Mouse (Mus musculus) retina, postnatal 1 day (tissue): ENCODE data around the gene Calr4.

Source experiments
- DNase-seq: peaks from one replicate; pipeline ENCODE4 v3.0.0-alpha.2; 2012

Calr4 gene

GRCm38 (mm10) chr4:109234185-109234584 lies at the start of gene Calr4:
Calr4 (plus strand) TSS chr4:109234485.
- DNase-seq, result no peak

- no peak for DNase-seq
These were observed 48.5 kb upstream of the Calr4 start for GRCm38 (mm10) chr4:109185616-109186405.

GRCm38 (mm10) chr4:109191598-109191997 lies 42.7 kb upstream of the Calr4 start:
- DNase-seq, result no peak

- no peak for DNase-seq
These were observed 40.4 kb upstream of the Calr4 start for GRCm38 (mm10) chr4:109193886-109194285.

GRCm38 (mm10) chr4:109195900-109196629 lies 38.2 kb upstream of the Calr4 start:
- no peak for DNase-seq

GRCm38 (mm10) chr4:109199069-109199468 lies 35.2 kb upstream of the Calr4 start:
- no peak for DNase-seq

GRCm38 (mm10) chr4:109201582-109202424 lies 32.5 kb upstream of the Calr4 start, which contains the start of gene Osbpl9:
Osbpl9 (minus strand) TSS chr4:109202272.
- DNase-seq, result peak; percentile 98

- DNase-seq, result no peak
These were observed 30.4 kb upstream of the Calr4 start for GRCm38 (mm10) chr4:109203931-109204330.

GRCm38 (mm10) chr4:109204416-109204815 lies 29.9 kb upstream of the Calr4 start:
- no peak for DNase-seq

- no peak for DNase-seq
These were observed 26.8 kb upstream of the Calr4 start for GRCm38 (mm10) chr4:109207524-109207923.

GRCm38 (mm10) chr4:109210253-109210652 lies 24.0 kb upstream of the Calr4 start:
- DNase-seq, result no peak

GRCm38 (mm10) chr4:109210881-109211280 lies 23.4 kb upstream of the Calr4 start:
- no peak for DNase-seq

GRCm38 (mm10) chr4:109213986-109214385 lies 20.3 kb upstream of the Calr4 start:
- no peak for DNase-seq

- DNase-seq, result no peak
These were observed 16.3 kb upstream of the Calr4 start for GRCm38 (mm10) chr4:109218008-109218407.

- no peak for DNase-seq
These were observed 13.8 kb upstream of the Calr4 start for GRCm38 (mm10) chr4:109220441-109220940.

- DNase-seq, result no peak
These were observed 12.3 kb upstream of the Calr4 start for GRCm38 (mm10) chr4:109222001-109222400.

- peak; percentile 88 for DNase-seq
These were observed 9.3 kb upstream of the Calr4 start for GRCm38 (mm10) chr4:109224762-109225552.

GRCm38 (mm10) chr4:109225606-109226005 lies 8.7 kb upstream of the Calr4 start:
- no peak for DNase-seq

- no peak for DNase-seq
These were observed 8.2 kb upstream of the Calr4 start for GRCm38 (mm10) chr4:109226071-109226470.

GRCm38 (mm10) chr4:109229766-109230279 lies 4.5 kb upstream of the Calr4 start:
- no peak for DNase-seq

- no peak for DNase-seq
These were observed 593 bp downstream of the Calr4 start for GRCm38 (mm10) chr4:109234806-109235350.
